Mouse (Mus musculus) cortical plate, adult 2 months (tissue): Measurements from ENCODE around the gene Eef1e1.

Experiments
- CTCF ChIP-seq: fragments of 200-500 bp; IDR thresholded peaks from 2 replicates; pipeline ENCODE4 v1.5.1; 2011; ENCODE audit warnings: mild to moderate bottlenecking, control low read depth, low read length; ENCODE audit not compliant: insufficient read depth; ENCODE audit errors: extremely low read depth
- POLR2A ChIP-seq: fragments of 200-500 bp; IDR thresholded peaks from 2 replicates; pipeline ENCODE4 v1.6.1; 2011; ENCODE audit warnings: mild to moderate bottlenecking, low read length, control low read depth; ENCODE audit not compliant: insufficient read depth; ENCODE audit errors: extremely low read depth

- TF ChIP-seq CTCF, result no peak
- no peak for TF ChIP-seq POLR2A
Observed at GRCm38 (mm10) chr13:38610336-38610735, 48.5 kb downstream of the Eef1e1 start.
